Mouse (Mus musculus): ENCODE data around the gene Rad50. TPM values are rescaled to one million over a fixed set of nuclear protein-coding genes. Genes with fewer than 3 reads are reported as not detected.

Gene Rad50
- polyA plus RNA-seq, 1 experiment from 2014 or later, result 11.0 TPM

GRCm38 (mm10) chr11:53644017-53644416 is 63.1 kb downstream of the Rad50 start:
- Histone ChIP-seq H3K9ac (ENCODE audit: low read depth, low read length) (no peak overlapping the region), H3K4me3 (ENCODE audit: low read depth, low read length) (no peak overlapping the region), H3K36me3 (ENCODE audit: control insufficient read depth, insufficient read depth, low read length) (no peaks in the 10 kb centered on the region), H3K9me3 (replicated peaks; ENCODE audit: control insufficient read depth, low read length, poor library complexity, severe bottlenecking) (no peaks in the 10 kb centered on the region), H3K4me2 (ENCODE audit: low read length) (no peak overlapping the region), H3K27me3 (ENCODE audit: control insufficient read depth, insufficient read depth, low read depth, low read length) (no peaks in the 10 kb centered on the region), H3K27ac (ENCODE audit: low read length) (no peak overlapping the region), H3K4me1 (ENCODE audit: control insufficient read depth, insufficient read depth, low read length) (no peaks in the 10 kb centered on the region)
- ATAC-seq, result no peak
- WGBS, result 76% methylated on average over 5 of the region's 5 CpGs

DNA sequence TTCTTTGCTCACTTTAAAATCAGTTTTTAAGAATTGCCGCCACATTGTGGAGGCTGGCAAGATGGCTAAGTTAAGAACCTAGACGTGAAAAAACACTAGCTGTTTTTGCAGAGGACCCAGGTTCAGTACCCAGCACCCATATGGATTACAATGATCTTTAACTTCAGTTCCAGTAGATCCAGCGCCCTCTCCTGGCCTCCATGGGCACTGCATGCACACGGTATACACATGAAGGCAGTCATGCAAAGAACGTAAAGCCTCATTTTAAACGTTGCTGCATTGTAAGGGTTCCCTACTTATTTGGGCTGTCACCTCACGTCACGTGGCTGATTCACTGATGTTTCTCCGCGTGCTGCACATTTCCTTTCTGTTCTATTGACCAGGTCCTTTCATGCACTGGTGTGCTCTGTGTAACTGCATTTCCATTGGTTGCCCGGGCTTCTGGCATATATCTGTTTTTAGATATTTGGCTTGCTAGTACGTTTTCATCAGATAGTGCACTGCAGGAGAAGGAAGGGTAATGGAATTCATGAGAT is 64.3 kb downstream of the Rad50 start:
- Histone ChIP-seq H3K4me3 (ENCODE audit: low read depth, low read length) (no peak overlapping the region), H3K9me3 (replicated peaks; ENCODE audit: control insufficient read depth, low read length, poor library complexity, severe bottlenecking) (no peaks in the 10 kb centered on the region), H3K9ac (ENCODE audit: low read depth, low read length) (no peak overlapping the region), H3K27ac (ENCODE audit: low read length) (no peak overlapping the region), H3K27me3 (ENCODE audit: control insufficient read depth, insufficient read depth, low read depth, low read length) (no peaks in the 10 kb centered on the region), H3K4me1 (ENCODE audit: control insufficient read depth, insufficient read depth, low read length) (no peaks in the 10 kb centered on the region), H3K4me2 (ENCODE audit: low read length) (no peak overlapping the region), H3K36me3 (ENCODE audit: control insufficient read depth, insufficient read depth, low read length) (no peaks in the 10 kb centered on the region)
- 77% methylated on average over 12 of the region's 12 CpGs for WGBS
- no peak for ATAC-seq

DNA sequence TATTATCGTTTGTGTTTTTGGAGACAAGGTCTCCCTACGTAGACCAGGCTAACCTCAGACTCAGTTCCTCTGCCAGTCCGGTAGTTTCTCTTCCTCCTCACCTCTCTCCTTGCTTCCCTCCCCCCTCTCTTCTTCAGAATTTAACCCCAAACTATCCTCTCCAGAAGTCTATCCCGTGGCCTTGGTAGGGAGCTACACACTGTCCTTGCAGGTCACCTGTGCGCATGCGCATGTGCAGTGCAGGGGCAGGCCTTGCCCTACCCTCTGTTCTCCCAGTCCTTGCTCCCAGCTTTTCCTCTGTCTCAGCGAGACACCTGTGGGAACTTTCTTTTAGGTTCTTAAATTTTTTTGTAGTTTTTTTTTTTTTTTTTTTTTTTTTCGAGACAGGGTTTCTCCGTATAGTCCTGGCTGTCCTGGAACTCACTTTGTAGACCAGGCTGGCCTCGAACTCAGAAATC is 69.3 kb downstream of the Rad50 start:
- Histone ChIP-seq H3K9ac (ENCODE audit: low read depth, low read length) (no peak overlapping the region), H3K36me3 (ENCODE audit: control insufficient read depth, insufficient read depth, low read length) (no peaks in the 10 kb centered on the region), H3K9me3 (replicated peaks; ENCODE audit: control insufficient read depth, low read length, poor library complexity, severe bottlenecking) (no peaks in the 10 kb centered on the region), H3K27ac (ENCODE audit: low read length) (no peak overlapping the region), H3K27me3 (ENCODE audit: control insufficient read depth, insufficient read depth, low read depth, low read length) (peaks cover 12% of the 10 kb centered on the region), H3K4me2 (ENCODE audit: low read length) (no peak overlapping the region), H3K4me1 (ENCODE audit: control insufficient read depth, insufficient read depth, low read length) (peaks cover 10% of the 10 kb centered on the region; the same call in 1 of the 2 replicates), H3K4me3 (ENCODE audit: low read depth, low read length) (no peak overlapping the region)
- no peak for ATAC-seq
- 87% methylated on average over 10 of the region's 10 CpGs for WGBS

GRCm38 (mm10) chr11:53637046-53637802 is 69.9 kb downstream of the Rad50 start:
- H3K27me3 ChIP-seq (ENCODE audit: control insufficient read depth, insufficient read depth, low read depth, low read length), result peaks cover 12% of the 10 kb centered on the region
- H3K4me3 ChIP-seq (ENCODE audit: low read depth, low read length), result no peak overlapping the region
- H3K27ac ChIP-seq (ENCODE audit: low read length), result no peak overlapping the region
- ATAC-seq, result no peak
- H3K4me1 ChIP-seq (ENCODE audit: control insufficient read depth, insufficient read depth, low read length), result peaks cover 10% of the 10 kb centered on the region; the same call in 1 of the 2 replicates
- no peaks in the 10 kb centered on the region for H3K36me3 ChIP-seq (ENCODE audit: control insufficient read depth, insufficient read depth, low read length)
- no peak overlapping the region for H3K9ac ChIP-seq (ENCODE audit: low read depth, low read length)
- no peaks in the 10 kb centered on the region for H3K9me3 ChIP-seq (replicated peaks; ENCODE audit: control insufficient read depth, low read length, poor library complexity, severe bottlenecking)
- WGBS, result 25% methylated on average over 21 of the region's 21 CpGs
- no peak overlapping the region for H3K4me2 ChIP-seq (ENCODE audit: low read length)

- H3K27me3 ChIP-seq (ENCODE audit: control insufficient read depth, insufficient read depth, low read depth, low read length), result peaks cover 12% of the 10 kb centered on the region
- no peaks in the 10 kb centered on the region for H3K9me3 ChIP-seq (replicated peaks; ENCODE audit: control insufficient read depth, low read length, poor library complexity, severe bottlenecking)
- 1% methylated on average over 37 of the region's 40 CpGs for WGBS
- H3K4me3 ChIP-seq (ENCODE audit: low read depth, low read length), result peak overlapping the region; percentile 34
- H3K27ac ChIP-seq (ENCODE audit: low read length), result no peak overlapping the region
- peaks cover 10% of the 10 kb centered on the region; the same call in 1 of the 2 replicates for H3K4me1 ChIP-seq (ENCODE audit: control insufficient read depth, insufficient read depth, low read length)
- H3K9ac ChIP-seq (ENCODE audit: low read depth, low read length), result peak overlapping the region; percentile 4
- no peaks in the 10 kb centered on the region for H3K36me3 ChIP-seq (ENCODE audit: control insufficient read depth, insufficient read depth, low read length)
- peak overlapping the region; percentile 65 for H3K4me2 ChIP-seq (ENCODE audit: low read length)
- ATAC-seq, result no peak
Measured at GRCm38 (mm10) chr11:53636183-53636646, 70.9 kb downstream of the Rad50 start.

GRCm38 (mm10) chr11:53635590-53636182 is 71.4 kb downstream of the Rad50 start:
- Histone ChIP-seq H3K4me2 (ENCODE audit: low read length) (peak overlapping the region; percentile 65), H3K27ac (ENCODE audit: low read length) (no peak overlapping the region), H3K4me1 (ENCODE audit: control insufficient read depth, insufficient read depth, low read length) (peaks cover 10% of the 10 kb centered on the region; the same call in 1 of the 2 replicates), H3K36me3 (ENCODE audit: control insufficient read depth, insufficient read depth, low read length) (no peaks in the 10 kb centered on the region), H3K27me3 (ENCODE audit: control insufficient read depth, insufficient read depth, low read depth, low read length) (peaks cover 12% of the 10 kb centered on the region), H3K9ac (ENCODE audit: low read depth, low read length) (peak overlapping the region; percentile 4), H3K9me3 (replicated peaks; ENCODE audit: control insufficient read depth, low read length, poor library complexity, severe bottlenecking) (no peaks in the 10 kb centered on the region), H3K4me3 (ENCODE audit: low read depth, low read length) (peak overlapping the region; percentile 34)
- WGBS, result 41% methylated on average over 9 of the region's 9 CpGs
- no peak for ATAC-seq

- Histone ChIP-seq H3K9me3 (replicated peaks; ENCODE audit: control insufficient read depth, low read length, poor library complexity, severe bottlenecking) (no peaks in the 10 kb centered on the region), H3K4me1 (ENCODE audit: control insufficient read depth, insufficient read depth, low read length) (peaks cover 10% of the 10 kb centered on the region; the same call in 1 of the 2 replicates), H3K36me3 (ENCODE audit: control insufficient read depth, insufficient read depth, low read length) (no peaks in the 10 kb centered on the region), H3K27ac (ENCODE audit: low read length) (no peak within 1 kb of the TSS), H3K4me2 (ENCODE audit: low read length) (no peak within 1 kb of the TSS), H3K9ac (ENCODE audit: low read depth, low read length) (no peak within 1 kb of the TSS), H3K27me3 (ENCODE audit: control insufficient read depth, insufficient read depth, low read depth, low read length) (peaks cover 12% of the 10 kb centered on the region), H3K4me3 (ENCODE audit: low read depth, low read length) (no peak within 1 kb of the TSS)
- no peak for ATAC-seq
- 93% methylated on average over 8 of the region's 8 CpGs for WGBS
Measured at GRCm38 (mm10) chr11:53634556-53634955, 72.6 kb downstream of the Rad50 start, which contains the start of gene Il13. Il13 (minus strand) TSS chr11:53634702.

DNA sequence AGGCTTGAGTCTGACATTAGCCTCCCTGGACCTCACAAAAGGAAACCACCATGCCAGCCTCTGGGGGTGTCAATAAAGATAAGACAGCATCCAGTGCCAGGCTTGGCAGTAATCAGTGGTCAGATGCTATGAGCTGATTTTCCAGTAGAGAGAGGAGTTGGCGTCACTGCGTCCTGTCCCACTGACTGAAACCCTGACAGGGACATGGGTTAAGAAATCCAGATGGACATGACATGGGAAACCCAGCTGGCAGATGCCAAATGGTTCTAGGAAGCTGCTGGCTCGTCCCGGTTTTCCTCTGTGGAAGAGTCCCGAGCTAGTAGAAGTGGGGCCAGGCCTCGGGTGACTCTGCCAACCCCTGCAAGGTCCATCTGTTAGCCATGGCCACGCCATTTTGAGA is 73.5 kb downstream of the Rad50 start:
- Histone ChIP-seq H3K4me1 (ENCODE audit: control insufficient read depth, insufficient read depth, low read length) (peaks cover 10% of the 10 kb centered on the region; the same call in 1 of the 2 replicates), H3K4me3 (ENCODE audit: low read depth, low read length) (no peak overlapping the region), H3K4me2 (ENCODE audit: low read length) (no peak overlapping the region), H3K9me3 (replicated peaks; ENCODE audit: control insufficient read depth, low read length, poor library complexity, severe bottlenecking) (no peaks in the 10 kb centered on the region), H3K27ac (ENCODE audit: low read length) (no peak overlapping the region), H3K27me3 (ENCODE audit: control insufficient read depth, insufficient read depth, low read depth, low read length) (peaks cover 12% of the 10 kb centered on the region), H3K36me3 (ENCODE audit: control insufficient read depth, insufficient read depth, low read length) (no peaks in the 10 kb centered on the region), H3K9ac (ENCODE audit: low read depth, low read length) (no peak overlapping the region)
- ATAC-seq, result no peak
- 90% methylated on average over 7 of the region's 7 CpGs for WGBS

All from midbrain, embryonic 16.5 days (tissue).